11 mouse cellular contexts compared by ENCODE assay signal in the genomic region with DNA sequence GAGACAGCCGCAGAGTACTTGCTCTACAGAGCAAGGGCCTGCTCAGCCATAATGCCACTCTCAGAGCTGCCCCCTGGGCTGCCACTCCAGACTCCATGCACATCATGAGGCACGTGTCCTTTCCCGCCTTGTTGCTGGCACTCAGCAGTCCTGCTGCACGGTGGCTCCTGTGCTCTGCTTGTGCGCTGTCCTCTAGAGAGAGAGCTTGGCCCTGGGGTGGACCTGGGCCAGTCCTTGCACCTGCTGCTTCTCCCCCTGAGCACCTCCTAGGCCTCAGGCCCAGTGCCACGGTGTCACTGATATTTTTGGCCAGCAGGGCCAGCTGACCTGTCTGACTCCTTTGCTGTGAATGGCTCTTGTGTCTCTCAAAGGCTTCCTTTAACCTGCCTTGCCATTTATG. TPM values are rescaled to one million over a fixed set of nuclear protein-coding genes. Genes with fewer than 3 reads are reported as not detected.
DNase-seq lines count a peak whose midpoint lies in the region; TF ChIP-seq lines count a peak whose summit lies in the region.
"Had no signal": no experiment of that assay in that cellular context is flagged by ENCODE, and none has a peak within 500 bp of the region (broad histone marks: within the 10 kb centered on the region; RNA-seq: fewer than 3 reads in every experiment).

No protein-coding gene starts in this region.

- intact Hi-C loops in left cerebral cortex, adult 2 months (cut with DNase I), result no loop called here
- intact Hi-C loops in left cerebral cortex, postnatal 25 days (cut with DNase I), result no loop called here
- intact Hi-C loops in heart, postnatal 10 days (cut with DNase I), result no loop called here

- H3K4me3 ChIP-seq in left cerebral cortex, adult 2 months, result no peak overlapping the region
- H3K4me3 ChIP-seq: embryonic facial prominence, embryonic 15.5 days had no signal

- no peak for TF ChIP-seq CTCF in left cerebral cortex, adult 2 months (IDR thresholded peaks at IDR 0.05)

- DNase-seq in left cerebral cortex, adult 2 months (ENCODE audit: extremely low spot score in 1 of 2, low spot score in 2 of 2), result no peak
- no peak for DNase-seq in left cerebral cortex, postnatal 25 days (ENCODE audit: low spot score in 2 of 2)
- peak; percentile 69 to 76 for DNase-seq in cerebellum, adult 18-20 months
- DNase-seq in gastrocnemius, postnatal 25 days, result peak; percentile 86
- peak; percentile 76 to 85 for DNase-seq in heart, postnatal 10 days
- no peak for DNase-seq in urinary bladder, postnatal 36 days (ENCODE audit: low spot score in 2 of 2)
- DNase-seq in kidney, adult 9 months, result no peak
- no peak for DNase-seq in layer of hippocampus, postnatal 25 days (ENCODE audit: extremely low spot score in 1 of 2, low spot score in 1 of 2)
- DNase-seq: lung, embryonic 14.5 days; right cerebral cortex, postnatal 25 days had no signal

- H3K27ac ChIP-seq in left cerebral cortex, adult 2 months, result peak overlapping the region; percentile 6; the same call in 1 of the 2 replicates
- H3K27ac ChIP-seq: embryonic facial prominence, embryonic 15.5 days had no signal

RNA-seq across cellular contexts. Expression of a gene that starts 23.2 kb away (rescaled TPM):
- 10 to 100 TPM; 52.9 to 55.3 TPM for total RNA-seq in left cerebral cortex, adult 2 months (2021)
- total RNA-seq in left cerebral cortex, postnatal 25 days (2021), result 10 to 100 TPM; 51.9 to 52.1 TPM
- 10 to 100 TPM in 1 of 2 experiments, 1 to 10 TPM in 1; 4.7 to 10.3 TPM for total RNA-seq in gastrocnemius, postnatal 25 days (2021)
- total RNA-seq in heart, postnatal 10 days (2021), result 10 to 100 TPM; 25.8 to 29.6 TPM
- total RNA-seq in layer of hippocampus, postnatal 25 days (2021), result 10 to 100 TPM; 41.5 to 47.0 TPM

RNA-seq across cellular contexts. Expression of a gene that starts 31.7 kb away (rescaled TPM):
- 10 to 100 TPM; 18.6 to 20.8 TPM for total RNA-seq in left cerebral cortex, adult 2 months (2021)
- 10 to 100 TPM; 15.1 to 17.7 TPM for total RNA-seq in left cerebral cortex, postnatal 25 days (2021)
- total RNA-seq in gastrocnemius, postnatal 25 days (2021), result 10 to 100 TPM in 1 of 2 experiments, 1 to 10 TPM in 1; 8.1 to 19.3 TPM
- 10 to 100 TPM; 15.9 to 17.9 TPM for total RNA-seq in heart, postnatal 10 days (2021)
- total RNA-seq in layer of hippocampus, postnatal 25 days (2021), result 10 to 100 TPM; 20.3 to 23.5 TPM

RNA-seq across cellular contexts. Expression of a gene that starts 37.7 kb away (rescaled TPM):
- 100 to 1,000 TPM; 221 to 261 TPM for total RNA-seq in left cerebral cortex, adult 2 months (2021)
- total RNA-seq in left cerebral cortex, postnatal 25 days (2021), result 100 to 1,000 TPM; 242 to 257 TPM
- total RNA-seq in gastrocnemius, postnatal 25 days (2021), result 10 to 100 TPM; 15.4 to 20.0 TPM
- total RNA-seq in heart, postnatal 10 days (2021), result 10 to 100 TPM; 54.7 to 55.6 TPM
- total RNA-seq in layer of hippocampus, postnatal 25 days (2021), result 100 to 1,000 TPM; 285 to 304 TPM

RNA-seq across cellular contexts. Expression of a gene that starts 43.2 kb away (rescaled TPM):
- total RNA-seq in left cerebral cortex, adult 2 months (2021), result 10 to 100 TPM; 39.8 to 44.4 TPM
- 10 to 100 TPM; 43.1 to 47.7 TPM for total RNA-seq in left cerebral cortex, postnatal 25 days (2021)
- 10 to 100 TPM; 70.9 to 71.9 TPM for total RNA-seq in gastrocnemius, postnatal 25 days (2021)
- total RNA-seq in heart, postnatal 10 days (2021), result 10 to 100 TPM; 79.5 to 81.3 TPM
- total RNA-seq in layer of hippocampus, postnatal 25 days (2021), result 10 to 100 TPM; 37.8 to 38.0 TPM

RNA-seq across cellular contexts. Expression of a gene that starts 43.5 kb away (rescaled TPM):
- total RNA-seq in left cerebral cortex, adult 2 months (2021), result 100 to 1,000 TPM; 392 to 410 TPM
- 100 to 1,000 TPM; 403 TPM for total RNA-seq in left cerebral cortex, postnatal 25 days (2021)
- 100 to 1,000 TPM; 100 to 104 TPM for total RNA-seq in gastrocnemius, postnatal 25 days (2021)
- 100 to 1,000 TPM; 185 to 190 TPM for total RNA-seq in heart, postnatal 10 days (2021)
- total RNA-seq in layer of hippocampus, postnatal 25 days (2021), result 100 to 1,000 TPM; 432 to 468 TPM

Comparison
In these comparisons a context has a peak if more than half of its experiments do, and no peak if none do; other contexts are left out.
1. DNase-seq: peak in cerebellum, adult 18-20 months (2 of 2), gastrocnemius, postnatal 25 days (single experiment) and heart, postnatal 10 days (2 of 2); none in left cerebral cortex, adult 2 months (0 of 2), left cerebral cortex, postnatal 25 days (0 of 2), urinary bladder, postnatal 36 days (0 of 2), kidney, adult 9 months (single experiment) and layer of hippocampus, postnatal 25 days (0 of 2).